In the genomic region with DNA sequence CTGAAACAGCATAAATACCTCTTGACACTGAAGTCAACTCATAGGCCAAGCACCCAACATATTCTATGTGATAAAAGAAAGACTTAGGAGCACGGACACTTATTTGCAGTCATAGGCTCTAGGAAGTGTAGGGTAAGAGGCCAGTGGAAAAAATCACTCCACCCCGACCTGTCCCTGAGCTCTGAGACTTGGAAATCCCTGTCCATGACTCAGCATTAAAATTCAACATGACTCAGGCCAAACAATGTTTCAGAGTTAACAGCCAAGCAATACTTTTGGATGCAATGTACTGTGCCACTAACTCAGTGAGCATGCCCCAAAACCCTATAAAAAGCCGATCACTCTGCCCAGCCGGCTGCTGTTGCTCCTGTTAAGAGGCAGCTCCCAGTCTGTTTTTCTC, we compare ENCODE assay signal across 15 mouse cellular contexts.
"Had no signal": no experiment of that assay in that cellular context is flagged by ENCODE, and none has a peak within 500 bp of the region (broad histone marks: within the 10 kb centered on the region; RNA-seq: fewer than 3 reads in every experiment).

No protein-coding gene starts in this region.

- H3K27ac ChIP-seq: kidney, postnatal 0 days; layer of hippocampus, adult 2 months; limb, embryonic 13.5 days; liver, embryonic 14.5 days; neural tube, embryonic 13.5 days had no signal

- ATAC-seq: lung, postnatal 0 days had no signal

- DNase-seq: kidney, adult 9 months; kidney, postnatal 36 days; left cerebral cortex, postnatal 4 days; lung, adult 2 months; lung, postnatal 36 days; midbrain, embryonic 14.5 days; spleen, adult 18-20 months; thymus, adult 18-20 months; thymus, postnatal 14 days had no signal

- H3K4me2 ChIP-seq: limb, embryonic 13.5 days; neural tube, embryonic 13.5 days had no signal

- H3K9ac ChIP-seq: limb, embryonic 13.5 days; liver, embryonic 14.5 days; neural tube, embryonic 13.5 days had no signal

- H3K36me3 ChIP-seq: limb, embryonic 13.5 days; neural tube, embryonic 13.5 days had no signal

- H3K4me3 ChIP-seq: layer of hippocampus, adult 2 months; limb, embryonic 13.5 days; neural tube, embryonic 13.5 days had no signal

- H3K4me1 ChIP-seq: limb, embryonic 13.5 days; neural tube, embryonic 13.5 days had no signal

- H3K9me3 ChIP-seq: limb, embryonic 13.5 days; neural tube, embryonic 13.5 days had no signal

- H3K27me3 ChIP-seq: limb, embryonic 13.5 days; neural tube, embryonic 13.5 days had no signal
